Mouse (Mus musculus) retina, adult 2 months (tissue): Measurements from ENCODE around the gene Gm20683.

Source experiments
- DNase-seq: peaks from one replicate; pipeline ENCODE4 v3.0.0-alpha.2; 2012; ENCODE audit warnings: low read depth, low spot score

The Gm20683 gene

GRCm38 (mm10) chr17:25841117-25841880, at the start of gene Gm20683:
TSS of gene Gm20683 (minus strand) at chr17:25841763.
- DNase-seq = no peak

- DNase-seq = no peak
Observed at GRCm38 (mm10) chr17:25888837-25889236, 47.3 kb upstream of the Gm20683 start.

- no peak for DNase-seq
Observed at GRCm38 (mm10) chr17:25887467-25887866, 45.9 kb upstream of the Gm20683 start.

- DNase-seq = no peak
Observed at GRCm38 (mm10) chr17:25886806-25887205, 45.2 kb upstream of the Gm20683 start.

- no peak for DNase-seq
Observed at GRCm38 (mm10) chr17:25885636-25886035, 44.1 kb upstream of the Gm20683 start.

- no peak for DNase-seq
Observed at GRCm38 (mm10) chr17:25883824-25884223, 42.3 kb upstream of the Gm20683 start.

- DNase-seq = no peak
Observed at GRCm38 (mm10) chr17:25883268-25883667, 41.7 kb upstream of the Gm20683 start.

- DNase-seq = no peak
Observed at GRCm38 (mm10) chr17:25882306-25882705, 40.7 kb upstream of the Gm20683 start.

- DNase-seq = no peak
Observed at GRCm38 (mm10) chr17:25881691-25882090, 40.1 kb upstream of the Gm20683 start.

GRCm38 (mm10) chr17:25880913-25881641, 39.5 kb upstream of the Gm20683 start:
- DNase-seq = no peak

GRCm38 (mm10) chr17:25880196-25880910, 38.8 kb upstream of the Gm20683 start, which contains the start of gene Wfikkn1:
TSS of gene Wfikkn1 (minus strand) at chr17:25880858.
- DNase-seq = no peak

GRCm38 (mm10) chr17:25879750-25880149, 38.2 kb upstream of the Gm20683 start:
- DNase-seq = no peak

GRCm38 (mm10) chr17:25879261-25879660, 37.7 kb upstream of the Gm20683 start:
- DNase-seq = no peak

- no peak for DNase-seq
Observed at GRCm38 (mm10) chr17:25878611-25879180, 37.1 kb upstream of the Gm20683 start.

- DNase-seq = no peak
Observed at GRCm38 (mm10) chr17:25877741-25878610, 36.4 kb upstream of the Gm20683 start.

- no peak for DNase-seq
Observed at GRCm38 (mm10) chr17:25877025-25877424, 35.5 kb upstream of the Gm20683 start.

GRCm38 (mm10) chr17:25876347-25876915, 34.9 kb upstream of the Gm20683 start:
- no peak for DNase-seq

- peak; percentile 69 for DNase-seq
Observed at GRCm38 (mm10) chr17:25875171-25876136, 33.9 kb upstream of the Gm20683 start.

- peak; percentile 79 for DNase-seq
Observed at GRCm38 (mm10) chr17:25874721-25875170, 33.2 kb upstream of the Gm20683 start, which contains the start of gene Mettl26. TSS of gene Mettl26 (plus strand) at chr17:25875074.
